Mouse (Mus musculus): Measurements from ENCODE around the gene Cdr2. TPM values are rescaled to one million over a fixed set of nuclear protein-coding genes. Genes with fewer than 3 reads are reported as not detected.
"Not testable (repeated sequence)": the region's sequence is repeated elsewhere in the genome, so short reads cannot be mapped to it uniquely, and the experiment has no call there.

Cdr2 gene
- total and polyA plus RNA-seq, 3 experiments, result 15.8 to 17.4 TPM; not detected in 1

GRCm38 (mm10) chr7:120960116-120960515 is 22.0 kb downstream of the Cdr2 start:
- Histone ChIP-seq H3K36me3 (ENCODE audit: control insufficient read depth in 1 of 2, insufficient read depth in 2 of 2, low read length in 2 of 2) (peaks cover 0 to 4% of the 10 kb centered on the region in 2 experiments; a peak in 2 of 4 replicates), H3K27me3 (ENCODE audit: control insufficient read depth in 1 of 2, insufficient read depth in 2 of 2, low read length in 2 of 2) (no peaks in the 10 kb centered on the region), H3K9ac (ENCODE audit: control insufficient read depth, low read depth, low read length, poor library complexity, severe bottlenecking) (no peak overlapping the region), H3K27ac (ENCODE audit: control insufficient read depth, low read depth, low read length) (no peak overlapping the region), H3K4me1 (ENCODE audit: control insufficient read depth in 1 of 2, insufficient read depth in 2 of 2, low read length in 2 of 2) (no peaks in the 10 kb centered on the region), H3K79me2 (ENCODE audit: control insufficient read depth, insufficient read depth, low read length, poor library complexity) (no peaks in the 10 kb centered on the region), H3K4me3 (ENCODE audit: control insufficient read depth in 1 of 2, insufficient read depth in 1 of 2, low read depth in 2 of 2, low read length in 2 of 2) (no peak overlapping the region), H3K9me3 (replicated peaks; ENCODE audit: insufficient read depth, low read length) (no peaks in the 10 kb centered on the region)
- DNase-seq (ENCODE audit: low read depth, low spot score), result no peak
- TF ChIP-seq MYC (IDR thresholded peaks at IDR 0.05; ENCODE audit: low read depth, low read length) (no peak), MXI1 (IDR thresholded peaks at IDR 0.05; ENCODE audit: low read depth, low read length) (no peak), CHD2 (IDR thresholded peaks at IDR 0.05; ENCODE audit: low read length) (no peak), ZKSCAN1 (IDR thresholded peaks at IDR 0.05; ENCODE audit: low read depth, low read length) (no peak), POLR2AphosphoS2 (IDR thresholded peaks at IDR 0.05; ENCODE audit: low read length) (no peak), POLR2A (IDR thresholded peaks at IDR 0.05; ENCODE audit: control insufficient read depth in 1 of 2, insufficient read depth in 1 of 2, low read depth in 1 of 2, low read length in 2 of 2, poor library complexity in 1 of 2) (no peak), MAFK (IDR thresholded peaks at IDR 0.05; ENCODE audit: borderline replicate concordance, low read depth, low read length) (no peak), KAT2A (conservative IDR thresholded peaks at IDR 0.05; ENCODE audit: low read depth, low read length) (no peak)

- H3K79me2 ChIP-seq (ENCODE audit: control insufficient read depth, insufficient read depth, low read length, poor library complexity); H3K4me1 ChIP-seq (ENCODE audit: control insufficient read depth in 1 of 2, insufficient read depth in 2 of 2, low read length in 2 of 2); H3K4me3 ChIP-seq (ENCODE audit: control insufficient read depth in 1 of 2, insufficient read depth in 1 of 2, low read depth in 2 of 2, low read length in 2 of 2); H3K36me3 ChIP-seq (ENCODE audit: control insufficient read depth in 1 of 2, insufficient read depth in 2 of 2, low read length in 2 of 2); H3K27me3 ChIP-seq (ENCODE audit: control insufficient read depth in 1 of 2, insufficient read depth in 2 of 2, low read length in 2 of 2); H3K27ac ChIP-seq (ENCODE audit: control insufficient read depth, low read depth, low read length); H3K9me3 ChIP-seq (replicated peaks; ENCODE audit: insufficient read depth, low read length); H3K9ac ChIP-seq (ENCODE audit: control insufficient read depth, low read depth, low read length, poor library complexity, severe bottlenecking): not testable (repeated sequence)
- DNase-seq (ENCODE audit: low read depth, low spot score), result peak; percentile 28
- TF ChIP-seq TBP (IDR thresholded peaks at IDR 0.05; ENCODE audit: low read depth, low read length), result peak; percentile 96
Observed at GRCm38 (mm10) chr7:120953591-120953990, 28.5 kb downstream of the Cdr2 start.

- Histone ChIP-seq H3K4me3 (ENCODE audit: control insufficient read depth in 1 of 2, insufficient read depth in 1 of 2, low read depth in 2 of 2, low read length in 2 of 2) (no peak overlapping the region), H3K36me3 (ENCODE audit: control insufficient read depth in 1 of 2, insufficient read depth in 2 of 2, low read length in 2 of 2) (peaks cover 0 to 13% of the 10 kb centered on the region in 2 experiments; a peak in 2 of 4 replicates), H3K27ac (ENCODE audit: control insufficient read depth, low read depth, low read length) (no peak overlapping the region), H3K27me3 (ENCODE audit: control insufficient read depth in 1 of 2, insufficient read depth in 2 of 2, low read length in 2 of 2) (no peaks in the 10 kb centered on the region), H3K4me1 (ENCODE audit: control insufficient read depth in 1 of 2, insufficient read depth in 2 of 2, low read length in 2 of 2) (no peaks in the 10 kb centered on the region), H3K9ac (ENCODE audit: control insufficient read depth, low read depth, low read length, poor library complexity, severe bottlenecking) (no peak overlapping the region), H3K79me2 (ENCODE audit: control insufficient read depth, insufficient read depth, low read length, poor library complexity) (no peaks in the 10 kb centered on the region), H3K9me3 (replicated peaks; ENCODE audit: insufficient read depth, low read length) (no peaks in the 10 kb centered on the region)
- TF ChIP-seq TCF12 (IDR thresholded peaks at IDR 0.05; ENCODE audit: low read depth, low read length), result no peak
- TF ChIP-seq USF2 (IDR thresholded peaks at IDR 0.05; ENCODE audit: borderline replicate concordance in 1 of 2, insufficient read depth in 1 of 2, low read depth in 1 of 2, low read length in 2 of 2), result no peak
- TF ChIP-seq POLR2A (IDR thresholded peaks at IDR 0.05; ENCODE audit: control insufficient read depth in 1 of 2, insufficient read depth in 1 of 2, low read depth in 1 of 2, low read length in 2 of 2, poor library complexity in 1 of 2), result no peak
- TF ChIP-seq RCOR1 (IDR thresholded peaks at IDR 0.05; ENCODE audit: low read depth, low read length), result no peak
- no peak for TF ChIP-seq NRF1 (IDR thresholded peaks at IDR 0.05; ENCODE audit: insufficient read depth, low read depth, low read length, poor library complexity, severe bottlenecking)
- no peak for TF ChIP-seq SIN3A (IDR thresholded peaks at IDR 0.05; ENCODE audit: low read length)
- no peak for TF ChIP-seq CTCF (IDR thresholded peaks at IDR 0.05 in 2 of 3, conservative IDR thresholded peaks at IDR 0.05 in 1 of 3; ENCODE audit: control insufficient read depth in 1 of 3, insufficient read depth in 1 of 3, low read depth in 2 of 3, low read length in 3 of 3, poor library complexity in 1 of 3, severe bottlenecking in 1 of 3)
- no peak for TF ChIP-seq ELF1 (IDR thresholded peaks at IDR 0.05; ENCODE audit: low read depth, low read length)
- no peak for TF ChIP-seq MAZ (IDR thresholded peaks at IDR 0.05; ENCODE audit: low read depth, low read length)
- no peak for TF ChIP-seq ETS1 (IDR thresholded peaks at IDR 0.05; ENCODE audit: low read depth, low read length)
- TF ChIP-seq RAD21 (IDR thresholded peaks at IDR 0.05; ENCODE audit: low read depth, low read length), result no peak
- no peak for TF ChIP-seq CHD1 (IDR thresholded peaks at IDR 0.05; ENCODE audit: low read depth, low read length)
- TF ChIP-seq ZNF384 (IDR thresholded peaks at IDR 0.05; ENCODE audit: low read depth, low read length), result no peak
- no peak for TF ChIP-seq MXI1 (IDR thresholded peaks at IDR 0.05; ENCODE audit: low read depth, low read length)
- TF ChIP-seq SMC3 (IDR thresholded peaks at IDR 0.05; ENCODE audit: low read depth, low read length), result no peak
- TF ChIP-seq E2F4 (IDR thresholded peaks at IDR 0.05; ENCODE audit: borderline replicate concordance, low read depth, low read length), result no peak
- no peak for DNase-seq (ENCODE audit: low read depth, low spot score)
Observed at GRCm38 (mm10) chr7:120943936-120944509, 38.1 kb downstream of the Cdr2 start.
